Mouse (Mus musculus): ENCODE measurements around the gene Cep68.
"Not testable (repeated sequence)": the region's sequence is repeated elsewhere in the genome, so short reads cannot be mapped to it uniquely, and the experiment has no call there.

The Cep68 gene

GRCm38 (mm10) chr11:20241311-20241710 lies 7.9 kb downstream of the Cep68 start:
- DNase-seq = no peak

GRCm38 (mm10) chr11:20240331-20240730 lies 8.9 kb downstream of the Cep68 start:
- no peak for DNase-seq

- no peak for DNase-seq
Measured at GRCm38 (mm10) chr11:20239279-20239861, 9.9 kb downstream of the Cep68 start.

- DNase-seq = no peak
Measured at GRCm38 (mm10) chr11:20237976-20238375, 11.3 kb downstream of the Cep68 start.

GRCm38 (mm10) chr11:20237018-20237417 lies 12.2 kb downstream of the Cep68 start:
- no peak for DNase-seq

- DNase-seq = no peak
Measured at GRCm38 (mm10) chr11:20234233-20234632, 15.0 kb downstream of the Cep68 start.

- DNase-seq = no peak
Measured at GRCm38 (mm10) chr11:20232016-20232755, 17.0 kb downstream of the Cep68 start.

- DNase-seq = no peak
Measured at GRCm38 (mm10) chr11:20231128-20231878, 17.9 kb downstream of the Cep68 start.

- DNase-seq = no peak
Measured at GRCm38 (mm10) chr11:20230286-20230685, 18.9 kb downstream of the Cep68 start.

GRCm38 (mm10) chr11:20229311-20229710 lies 19.9 kb downstream of the Cep68 start:
- no peak for DNase-seq

GRCm38 (mm10) chr11:20228666-20229065 lies 20.6 kb downstream of the Cep68 start:
- no peak for DNase-seq

- DNase-seq = no peak
Measured at GRCm38 (mm10) chr11:20225938-20226337, 23.3 kb downstream of the Cep68 start.

- DNase-seq = no peak
Measured at GRCm38 (mm10) chr11:20224196-20224595, 25.0 kb downstream of the Cep68 start.

GRCm38 (mm10) chr11:20221671-20222070 lies 27.6 kb downstream of the Cep68 start:
- DNase-seq = not testable (repeated sequence)

- DNase-seq = no peak
Measured at GRCm38 (mm10) chr11:20217227-20217626, 32.0 kb downstream of the Cep68 start.

GRCm38 (mm10) chr11:20216415-20216814 lies 32.8 kb downstream of the Cep68 start:
- DNase-seq = no peak

- no peak for DNase-seq
Measured at GRCm38 (mm10) chr11:20214779-20215178, 34.5 kb downstream of the Cep68 start.

GRCm38 (mm10) chr11:20211838-20212237 lies 37.4 kb downstream of the Cep68 start:
- DNase-seq = no peak

GRCm38 (mm10) chr11:20207589-20207988 lies 41.6 kb downstream of the Cep68 start:
- no peak for DNase-seq

- no peak for DNase-seq
Measured at GRCm38 (mm10) chr11:20206626-20207223, 42.5 kb downstream of the Cep68 start.

GRCm38 (mm10) chr11:20205538-20205937 lies 43.7 kb downstream of the Cep68 start:
- no peak for DNase-seq

GRCm38 (mm10) chr11:20204870-20205446 lies 44.3 kb downstream of the Cep68 start:
- no peak for DNase-seq

- no peak for DNase-seq
Measured at GRCm38 (mm10) chr11:20204321-20204720, 44.9 kb downstream of the Cep68 start.

Data from thymus, adult 18-20 months (tissue).